In genomic region chr9:114568682-114569474, GRCm38 (mm10) we compare ENCODE assay signal across 24 mouse cellular contexts. TPM values are rescaled to one million over a fixed set of nuclear protein-coding genes. Genes with fewer than 3 reads are reported as not detected.
"Had no signal": no experiment of that assay in that cellular context is flagged by ENCODE, and none has a peak within 500 bp of the region (broad histone marks: within the 10 kb centered on the region; RNA-seq: fewer than 3 reads in every experiment).

No protein-coding gene starts in this region.

- H3K4me3 ChIP-seq: lung, embryonic 15.5 days; midbrain, embryonic 10.5 days; midbrain, embryonic 12.5 days; myocyte; neural tube, embryonic 13.5 days; neural tube, embryonic 15.5 days had no signal

- H3K9ac ChIP-seq: lung, embryonic 15.5 days; midbrain, embryonic 12.5 days; neural tube, embryonic 13.5 days; neural tube, embryonic 15.5 days had no signal

- H3K27ac ChIP-seq: lung, embryonic 15.5 days; midbrain, embryonic 10.5 days; midbrain, embryonic 12.5 days; neural tube, embryonic 13.5 days; neural tube, embryonic 15.5 days had no signal

- DNase-seq: lung, adult 2 months; lung, postnatal 4 days; midbrain, embryonic 14.5 days; retina, postnatal 1 day; right cerebral cortex, adult 18-20 months; right cerebral cortex, postnatal 25 days; right cerebral cortex, postnatal 4 days; spleen, adult 18-20 months; thymus, adult 18-20 months; thymus, postnatal 14 days; thymus, postnatal 36 days had no signal

- H3K9me3 ChIP-seq: lung, embryonic 15.5 days; midbrain, embryonic 10.5 days; midbrain, embryonic 12.5 days; neural tube, embryonic 13.5 days; neural tube, embryonic 15.5 days had no signal

- H3K36me3 ChIP-seq: lung, embryonic 15.5 days; midbrain, embryonic 10.5 days; midbrain, embryonic 12.5 days; neural tube, embryonic 13.5 days; neural tube, embryonic 15.5 days had no signal

- H3K4me2 ChIP-seq: lung, embryonic 15.5 days; midbrain, embryonic 12.5 days; neural tube, embryonic 13.5 days; neural tube, embryonic 15.5 days had no signal

- H3K27me3 ChIP-seq: lung, embryonic 15.5 days; neural tube, embryonic 13.5 days; neural tube, embryonic 15.5 days had no signal

RNA-seq across cellular contexts. Expression of gene Trim71, which starts 4.7 kb away (rescaled TPM):
- total RNA-seq: megakaryocyte, adult 5-6 weeks; megakaryocyte-erythroid progenitor cell, adult 5-6 weeks had no signal
- polyA plus RNA-seq: small intestine, adult 2 months had no signal

RNA-seq across cellular contexts. Expression of gene C130032M10Rik, which starts 53.4 kb away (rescaled TPM):
- total RNA-seq: megakaryocyte, adult 5-6 weeks; megakaryocyte-erythroid progenitor cell, adult 5-6 weeks had no signal
- polyA plus RNA-seq: lung, adult 2 months; lung, embryonic 15.5 days; midbrain, embryonic 14.5 days; midbrain, embryonic 16.5 days; neural tube, embryonic 11.5 days; neural tube, embryonic 13.5 days; neural tube, embryonic 15.5 days; small intestine, adult 2 months; stomach, embryonic 14.5 days; thymus, postnatal 0 days had no signal
